Mouse (Mus musculus): Measurements from ENCODE around the gene Il21.

- TF ChIP-seq POLR2A (IDR thresholded peaks at IDR 0.05; ENCODE audit: low read depth, low read length) = no peak
- TF ChIP-seq CTCF (IDR thresholded peaks at IDR 0.05; ENCODE audit: borderline replicate concordance, insufficient read depth, low read length) = no peak
These were observed 3.2 kb downstream of the Il21 start for GRCm38 (mm10) chr3:37229082-37229829.

Measured in embryonic fibroblast, embryonic 13.5 days (primary cell).